In the genomic region with DNA sequence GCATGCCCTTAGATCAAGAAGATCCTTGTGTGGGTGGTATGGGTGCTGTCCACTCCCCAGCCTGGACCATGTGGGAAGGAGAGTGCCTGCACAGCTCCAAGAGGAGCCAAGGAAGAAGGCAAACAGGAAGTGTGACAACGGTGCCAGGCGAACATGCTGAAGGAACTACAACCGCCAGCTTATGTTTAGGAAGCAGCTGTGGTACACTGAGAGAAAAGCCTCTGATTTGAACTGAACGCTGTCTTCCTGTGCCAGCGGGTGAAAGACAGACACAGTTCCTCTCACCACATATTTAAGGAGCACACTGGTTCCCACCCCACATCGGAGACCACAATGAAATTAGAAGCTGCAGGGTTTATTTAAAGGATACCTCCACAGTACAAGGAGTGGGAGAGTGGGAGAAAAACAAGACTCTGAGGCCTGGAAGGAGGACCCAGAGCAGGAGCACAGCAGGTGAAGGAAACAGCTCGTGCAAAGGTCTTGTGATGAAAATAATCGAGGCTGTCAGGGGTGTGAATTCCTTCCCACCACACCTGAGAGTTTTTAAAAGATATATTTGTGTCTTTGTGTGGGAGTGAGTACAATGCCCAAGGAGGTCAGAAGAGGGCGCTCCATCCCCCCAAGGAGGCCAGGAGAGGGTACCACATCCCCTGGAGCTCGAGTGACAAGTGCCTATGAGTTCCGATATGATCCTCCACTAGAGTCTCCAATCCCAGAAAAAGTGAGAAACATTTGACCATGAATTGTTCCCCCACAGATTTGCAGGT, we compare ENCODE assay signal across 9 mouse cellular contexts. TPM values are rescaled to one million over a fixed set of nuclear protein-coding genes. Genes with fewer than 3 reads are reported as not detected.
A peak's percentile ranks its signal among the peaks of the same experiment; 100 is the strongest.
DNase-seq lines count a peak whose midpoint lies in the region; ATAC-seq and TF ChIP-seq lines count a peak whose summit lies in the region.
"Had no signal": no experiment of that assay in that cellular context is flagged by ENCODE, and none has a peak within 500 bp of the region (broad histone marks: within the 10 kb centered on the region; RNA-seq: fewer than 3 reads in every experiment).

No protein-coding gene starts in this region.

- peaks cover 17% of the 10 kb centered on the region for H3K36me3 ChIP-seq in heart, postnatal 0 days (replicated peaks; ENCODE audit: control insufficient read depth, insufficient read depth, low read length)
- peaks cover 20% of the 10 kb centered on the region for H3K36me3 ChIP-seq in heart, embryonic 10.5 days
- H3K36me3 ChIP-seq in E14TG2a.4 (ENCODE audit: insufficient read depth, low read length) (peaks cover 42% of the 10 kb centered on the region), myocyte (ENCODE audit: control insufficient read depth, insufficient read depth) (no peaks in the 10 kb centered on the region)

- H3K9me3 ChIP-seq in heart, postnatal 0 days (replicated peaks; ENCODE audit: control insufficient read depth, low read length), result no peaks in the 10 kb centered on the region
- no peaks in the 10 kb centered on the region for H3K9me3 ChIP-seq in heart, embryonic 10.5 days
- H3K9me3 ChIP-seq in E14TG2a.4 (ENCODE audit: low read length), result 0 out of 2 replicates have a peak, but pooled peaks cover 5% of the 10 kb centered on the region
- H3K9me3 ChIP-seq: limb, embryonic 13.5 days had no signal

- no peak overlapping the region for H3K4me2 ChIP-seq in heart, postnatal 0 days (ENCODE audit: low read depth, low read length)
- H3K4me2 ChIP-seq in myocyte (ENCODE audit: low read depth), result no peak overlapping the region
- H3K4me2 ChIP-seq: limb, embryonic 13.5 days had no signal

- 46% methylated on average over 11 of the region's 11 CpGs for WGBS in heart, postnatal 0 days
- 49% methylated on average over 11 of the region's 11 CpGs for WGBS in heart, embryonic 10.5 days

- no peak for TF ChIP-seq EP300 in heart, postnatal 0 days (IDR thresholded peaks at IDR 0.05; ENCODE audit: low read depth)

- no peak for TF ChIP-seq POLR2A in myocyte (IDR thresholded peaks at IDR 0.05; ENCODE audit: insufficient read length, low read depth)

- intact Hi-C loops in left cerebral cortex, postnatal 14 days (cut with DNase I), result no loop called here
- intact Hi-C loops in gastrocnemius, postnatal 14 days (cut with DNase I; ENCODE audit: low total_unique reads), result no loop called here

- peak; percentile 43 for TF ChIP-seq CTCF in heart, postnatal 0 days (IDR thresholded peaks at IDR 0.05; ENCODE audit: low read depth)
- TF ChIP-seq CTCF in E14TG2a.4 (conservative IDR thresholded peaks at IDR 0.05; ENCODE audit: low read length), result peak; percentile 91

- no peaks in the 10 kb centered on the region for H3K27me3 ChIP-seq in heart, postnatal 0 days (ENCODE audit: control insufficient read depth, insufficient read depth, low read length)
- H3K27me3 ChIP-seq in heart, embryonic 10.5 days (ENCODE audit: insufficient read depth, poor library complexity, severe bottlenecking), result no peaks in the 10 kb centered on the region
- no peaks in the 10 kb centered on the region for H3K27me3 ChIP-seq in E14TG2a.4 (ENCODE audit: insufficient read depth, low read length)
- H3K27me3 ChIP-seq in myocyte (ENCODE audit: control insufficient read depth, insufficient read depth, insufficient read length), result no peaks in the 10 kb centered on the region
- H3K27me3 ChIP-seq: limb, embryonic 13.5 days had no signal

- 0 out of 2 replicates have a peak overlapping the region, but pooled peaks have one; percentile 15 for H3K27ac ChIP-seq in heart, postnatal 0 days (ENCODE audit: low read depth)
- no peak overlapping the region for H3K27ac ChIP-seq in heart, embryonic 10.5 days
- H3K27ac ChIP-seq: limb, embryonic 13.5 days had no signal

- peak; percentile 12; the same call in 1 of the 2 replicates for ATAC-seq in heart, postnatal 0 days (ENCODE audit: insufficient read depth, low read depth)
- ATAC-seq in common myeloid progenitor, adult 5-6 weeks (replicated peaks; ENCODE audit: low read depth, poor library complexity, severe bottlenecking), result peak; percentile 57

- H3K79me2 ChIP-seq in myocyte (ENCODE audit: control insufficient read depth, insufficient read depth), result no peaks in the 10 kb centered on the region

- H3K4me1 ChIP-seq in heart, postnatal 0 days (ENCODE audit: control insufficient read depth, insufficient read depth), result peaks cover 7% of the 10 kb centered on the region; the same call in 1 of the 2 replicates
- peaks cover 34% of the 10 kb centered on the region for H3K4me1 ChIP-seq in heart, embryonic 10.5 days
- peaks cover 51% of the 10 kb centered on the region for H3K4me1 ChIP-seq in E14TG2a.4 (replicated peaks; ENCODE audit: low read depth, low read length)
- H3K4me1 ChIP-seq: limb, embryonic 13.5 days had no signal

- no peak overlapping the region for H3K9ac ChIP-seq in heart, postnatal 0 days (replicated peaks; ENCODE audit: low read depth, low read length)
- H3K9ac ChIP-seq: limb, embryonic 13.5 days had no signal

- H3K4me3 ChIP-seq in heart, postnatal 0 days (ENCODE audit: low read depth, low read length), result no peak overlapping the region
- H3K4me3 ChIP-seq in heart, embryonic 10.5 days, result no peak overlapping the region
- H3K4me3 ChIP-seq in E14TG2a.4 (replicated peaks; ENCODE audit: low read length), result no peak overlapping the region
- H3K4me3 ChIP-seq in myocyte, result no peak overlapping the region
- H3K4me3 ChIP-seq: limb, embryonic 13.5 days had no signal

- no peak overlapping the region for H3ac ChIP-seq in myocyte (ENCODE audit: control insufficient read depth, insufficient read length)

- no peak for DNase-seq in heart, postnatal 0 days (ENCODE audit: low spot score)
- DNase-seq in heart, embryonic 10.5 days (ENCODE audit: low spot score), result no peak
- peak; percentile 50 to 75 for DNase-seq in left cerebral cortex, postnatal 14 days (ENCODE audit: low spot score in 2 of 2)
- DNase-seq in cerebellum, postnatal 4 days (ENCODE audit: low spot score in 2 of 2), result no peak
- DNase-seq in gastrocnemius, postnatal 14 days, result no peak

TF ChIP-seq in myocyte, 11 proteins besides CTCF, POLR2A, EP300 and RAD21:
- TF ChIP-seq TCF3 (IDR thresholded peaks at IDR 0.05; ENCODE audit: insufficient read length, low read depth) (no peak), TCF12 (IDR thresholded peaks at IDR 0.05; ENCODE audit: insufficient read depth, poor library complexity, severe bottlenecking) (no peak), POLR2AphosphoS2 (IDR thresholded peaks at IDR 0.05; ENCODE audit: insufficient read length, low read depth) (peak; percentile 27), REST (IDR thresholded peaks at IDR 0.05; ENCODE audit: insufficient read depth, insufficient read length) (no peak)

RNA-seq across cellular contexts. Expression of a gene that starts 13.6 kb away (rescaled TPM):
- total RNA-seq in heart, postnatal 0 days (2014; rRNA removed; ENCODE audit: low replicate concordance), result 29.1 and 38.9 TPM in 2 replicates
- 19.5 TPM in 2 replicates for polyA plus RNA-seq in heart, postnatal 0 days (2015; fragmentation: Nextera tagmentation; extraction: Ambion mirVana)
- polyA plus RNA-seq in heart, embryonic 10.5 days (2016; fragmentation: Nextera tagmentation; extraction: Ambion mirVana), result 42.7 and 80.5 TPM in 2 replicates
- total RNA-seq in common myeloid progenitor, adult 5-6 weeks (2017), result 11.8 and 12.0 TPM in 2 replicates
- 10 to 100 TPM; 10.5 to 12.9 TPM for total RNA-seq in left cerebral cortex, postnatal 14 days (2021)
- polyA plus RNA-seq in myocyte (2012; fragmentation: generic; extraction: Trizol), result 43.6 TPM
- total RNA-seq in gastrocnemius, postnatal 14 days (2021), result 1 to 10 TPM; 8.5 to 8.7 TPM

RNA-seq across cellular contexts. Expression of a gene that starts 33.3 kb away (rescaled TPM):
- total RNA-seq in heart, postnatal 0 days (2014; rRNA removed; ENCODE audit: low replicate concordance), result 33.1 and 35.6 TPM in 2 replicates
- polyA plus RNA-seq in heart, postnatal 0 days (2015; fragmentation: Nextera tagmentation; extraction: Ambion mirVana), result 24.4 and 26.7 TPM in 2 replicates
- 40.5 and 47.5 TPM in 2 replicates for polyA plus RNA-seq in heart, embryonic 10.5 days (2016; fragmentation: Nextera tagmentation; extraction: Ambion mirVana)
- 162 and 168 TPM in 2 replicates for total RNA-seq in common myeloid progenitor, adult 5-6 weeks (2017)
- 10 to 100 TPM; 43.5 to 44.6 TPM for total RNA-seq in left cerebral cortex, postnatal 14 days (2021)
- polyA plus RNA-seq in myocyte (2012; fragmentation: generic; extraction: Trizol), result 106 TPM
- total RNA-seq in gastrocnemius, postnatal 14 days (2021), result 10 to 100 TPM; 25.3 to 27.5 TPM

RNA-seq across cellular contexts. Expression of a gene that starts 33.3 kb away (rescaled TPM):
- total RNA-seq in heart, postnatal 0 days (2014; rRNA removed; ENCODE audit: low replicate concordance), result 154 and 193 TPM in 2 replicates
- 294 and 295 TPM in 2 replicates for polyA plus RNA-seq in heart, postnatal 0 days (2015; fragmentation: Nextera tagmentation; extraction: Ambion mirVana)
- 379 and 398 TPM in 2 replicates for polyA plus RNA-seq in heart, embryonic 10.5 days (2016; fragmentation: Nextera tagmentation; extraction: Ambion mirVana)
- 72.8 and 104 TPM in 2 replicates for total RNA-seq in common myeloid progenitor, adult 5-6 weeks (2017)
- total RNA-seq in left cerebral cortex, postnatal 14 days (2021), result 100 to 1,000 TPM; 122 to 132 TPM
- 236 TPM for polyA plus RNA-seq in myocyte (2012; fragmentation: generic; extraction: Trizol)
- total RNA-seq in gastrocnemius, postnatal 14 days (2021), result 100 to 1,000 TPM; 123 to 134 TPM

RNA-seq across cellular contexts. Expression of a gene that starts 34.7 kb away (rescaled TPM):
- total RNA-seq in heart, postnatal 0 days (2014; rRNA removed; ENCODE audit: low replicate concordance), result 20.1 and 26.5 TPM in 2 replicates
- polyA plus RNA-seq in heart, postnatal 0 days (2015; fragmentation: Nextera tagmentation; extraction: Ambion mirVana), result 11.9 and 13.1 TPM in 2 replicates
- polyA plus RNA-seq in heart, embryonic 10.5 days (2016; fragmentation: Nextera tagmentation; extraction: Ambion mirVana), result 29.5 and 31.6 TPM in 2 replicates
- total RNA-seq in common myeloid progenitor, adult 5-6 weeks (2017), result 9.6 and 12.4 TPM in 2 replicates
- total RNA-seq in left cerebral cortex, postnatal 14 days (2021), result 10 to 100 TPM; 57.1 to 68.7 TPM
- 35.4 TPM for polyA plus RNA-seq in myocyte (2012; fragmentation: generic; extraction: Trizol)
- total RNA-seq in gastrocnemius, postnatal 14 days (2021), result 1 to 10 TPM; 6.5 to 9.9 TPM

RNA-seq across cellular contexts. Expression of a gene that starts 35.0 kb away (rescaled TPM):
- 32.0 and 48.7 TPM in 2 replicates for total RNA-seq in heart, postnatal 0 days (2014; rRNA removed; ENCODE audit: low replicate concordance)
- polyA plus RNA-seq in heart, postnatal 0 days (2015; fragmentation: Nextera tagmentation; extraction: Ambion mirVana), result 14.5 and 15.5 TPM in 2 replicates
- polyA plus RNA-seq in heart, embryonic 10.5 days (2016; fragmentation: Nextera tagmentation; extraction: Ambion mirVana), result 34.7 and 34.8 TPM in 2 replicates
- 42.8 and 55.3 TPM in 2 replicates for total RNA-seq in common myeloid progenitor, adult 5-6 weeks (2017)
- total RNA-seq in left cerebral cortex, postnatal 14 days (2021), result 100 to 1,000 TPM; 116 to 117 TPM
- 15.4 TPM for polyA plus RNA-seq in myocyte (2012; fragmentation: generic; extraction: Trizol)
- total RNA-seq in gastrocnemius, postnatal 14 days (2021), result 10 to 100 TPM; 42.3 to 44.1 TPM

Comparison
In these comparisons a context has a peak if more than half of its experiments do, and no peak if none do; other contexts are left out.
1. DNase-seq: peak in left cerebral cortex, postnatal 14 days (2 of 2); none in heart, postnatal 0 days (single experiment), heart, embryonic 10.5 days (single experiment), cerebellum, postnatal 4 days (0 of 2) and gastrocnemius, postnatal 14 days (single experiment).